Mouse (Mus musculus) adrenal gland, adult 8-10 months (tissue): ENCODE data around the gene Apaf1. TPM values are rescaled to one million over a fixed set of nuclear protein-coding genes. Genes with fewer than 3 reads are reported as not detected.

Source experiments
- DNase-seq: peaks from one replicate; pipeline ENCODE4 v3.0.0; 2022
- total RNA-seq, 4 experiments: library from RNA; stranded (reverse); gene quantifications; 2 replicates each; pipeline ENCODE4 v1.2.4; 2022

The Apaf1 gene
- total RNA-seq, 4 experiments from 2014 or later = 5.5 to 15.8 (median 9.4) TPM

DNA sequence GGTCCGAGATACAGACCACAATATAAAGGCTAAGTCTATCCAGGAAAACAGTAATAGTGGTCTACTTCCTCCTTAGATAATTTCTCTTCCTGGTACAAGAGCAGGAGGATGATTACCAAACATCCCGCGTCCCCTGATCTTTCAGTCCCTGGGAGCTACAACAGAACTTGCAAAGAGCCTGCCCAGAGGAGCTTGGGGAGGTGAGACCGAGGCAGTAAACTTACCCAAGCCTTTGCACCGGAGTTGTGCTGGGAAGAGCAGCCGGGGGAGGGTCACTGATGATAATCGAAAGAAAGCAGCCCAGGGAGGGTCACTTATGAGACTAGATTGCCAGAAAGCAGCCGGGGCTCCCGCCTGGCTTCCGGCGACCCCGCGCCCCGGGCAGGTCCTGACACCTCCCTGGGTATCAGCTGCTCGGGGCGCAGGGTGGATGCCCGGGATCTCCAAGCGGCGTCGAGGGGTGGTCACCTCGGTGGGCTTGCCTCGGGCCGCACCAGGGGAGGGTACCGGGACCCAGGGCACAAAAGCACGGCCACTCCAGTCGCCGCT, 537 bp downstream of the Apaf1 start:
- no peak for DNase-seq

DNA sequence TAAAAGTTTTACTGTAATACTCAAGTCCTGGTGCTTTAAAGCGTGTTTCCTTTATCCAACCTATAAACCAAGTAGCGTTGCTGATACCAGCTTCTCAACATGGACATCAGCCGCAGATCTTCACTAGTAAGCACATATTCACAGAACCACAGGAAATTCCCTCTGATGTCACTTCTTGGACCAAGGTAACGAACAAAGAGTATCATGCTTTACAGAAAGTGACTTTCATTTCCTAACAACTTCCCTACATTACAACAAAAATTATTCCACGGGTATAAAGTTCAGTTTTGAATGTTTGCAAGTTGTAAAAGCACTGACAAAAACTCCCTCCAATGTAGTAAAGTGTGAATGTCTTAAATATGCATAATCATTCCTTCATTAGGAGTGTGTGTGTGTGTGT, 2.0 kb downstream of the Apaf1 start:
- DNase-seq = no peak

DNA sequence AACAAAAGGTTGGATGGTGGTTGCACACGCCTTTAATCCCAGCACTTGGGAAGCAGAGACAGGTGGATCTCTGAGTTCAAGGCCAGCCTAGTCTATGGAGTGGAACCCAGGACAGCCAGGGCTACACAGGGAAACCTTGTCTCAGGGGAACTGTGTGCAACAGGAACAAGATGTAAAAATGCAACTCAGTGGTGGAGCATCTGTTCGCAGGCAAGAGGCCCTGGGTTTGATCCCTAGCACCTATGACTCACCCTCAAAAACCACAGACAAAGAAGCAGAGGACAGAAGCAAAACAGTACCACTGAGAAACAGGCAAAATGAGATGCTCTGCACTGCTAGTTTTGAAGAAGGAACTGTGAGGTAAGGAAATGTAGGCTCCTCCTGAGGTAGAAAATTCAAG, 5.9 kb downstream of the Apaf1 start:
- no peak for DNase-seq

DNA sequence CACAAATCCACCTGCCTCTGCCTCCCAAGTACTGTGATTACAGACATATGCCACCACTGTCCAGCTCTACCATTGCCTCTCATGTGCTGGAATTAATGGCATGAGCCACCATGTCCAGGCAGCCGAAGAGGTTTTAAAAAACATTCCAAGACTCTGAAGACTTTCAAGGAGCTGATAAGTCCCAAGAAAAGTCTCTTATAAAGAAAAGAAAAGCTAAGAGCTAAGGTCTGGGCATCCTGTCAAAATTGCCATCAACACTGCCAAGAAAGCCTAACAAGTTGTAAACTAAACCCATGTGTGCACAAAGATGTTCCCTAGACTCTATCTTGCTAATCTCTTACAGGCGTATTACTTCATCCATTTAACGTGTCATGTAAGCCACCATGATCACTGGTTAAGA, 9.2 kb downstream of the Apaf1 start:
- no peak for DNase-seq

DNA sequence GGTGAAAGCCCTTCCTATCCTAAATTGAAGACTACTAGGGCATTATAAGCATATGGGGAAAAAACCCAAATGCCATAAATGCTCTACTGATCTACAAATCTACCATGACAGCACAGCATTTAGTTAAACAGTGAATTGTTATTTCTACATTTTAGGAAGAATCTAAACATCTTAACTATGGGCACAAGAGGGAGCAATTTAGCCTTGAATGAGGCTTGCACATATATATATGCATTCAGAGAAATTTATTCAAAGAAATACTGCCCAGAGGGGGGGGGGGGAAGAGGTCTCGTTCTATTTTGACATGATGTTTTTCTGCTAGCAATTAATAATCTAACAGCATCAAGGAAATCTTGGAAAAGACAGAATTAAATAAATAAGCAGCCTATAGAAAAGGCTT, 10.8 kb downstream of the Apaf1 start:
- no peak for DNase-seq

DNA sequence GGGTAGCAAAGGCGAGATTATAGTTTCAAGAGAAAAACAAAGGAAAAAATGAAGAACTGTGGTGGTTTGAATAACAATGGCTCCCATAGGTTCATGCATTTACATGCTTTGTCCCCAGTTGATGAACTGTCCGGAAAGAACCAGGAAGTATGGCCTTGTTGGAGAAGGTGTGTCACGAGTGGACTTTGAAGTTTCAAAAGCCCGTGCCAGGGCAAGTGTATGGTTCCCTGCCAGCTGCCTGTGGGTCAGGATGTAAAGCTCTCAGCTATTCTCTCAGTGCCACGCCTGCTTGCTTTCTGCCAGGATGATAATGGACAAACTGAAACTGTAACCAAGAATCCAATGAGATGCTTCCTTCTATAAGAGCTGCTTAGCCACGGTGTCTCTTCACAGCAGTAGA, 20.2 kb downstream of the Apaf1 start:
- no peak for DNase-seq

DNA sequence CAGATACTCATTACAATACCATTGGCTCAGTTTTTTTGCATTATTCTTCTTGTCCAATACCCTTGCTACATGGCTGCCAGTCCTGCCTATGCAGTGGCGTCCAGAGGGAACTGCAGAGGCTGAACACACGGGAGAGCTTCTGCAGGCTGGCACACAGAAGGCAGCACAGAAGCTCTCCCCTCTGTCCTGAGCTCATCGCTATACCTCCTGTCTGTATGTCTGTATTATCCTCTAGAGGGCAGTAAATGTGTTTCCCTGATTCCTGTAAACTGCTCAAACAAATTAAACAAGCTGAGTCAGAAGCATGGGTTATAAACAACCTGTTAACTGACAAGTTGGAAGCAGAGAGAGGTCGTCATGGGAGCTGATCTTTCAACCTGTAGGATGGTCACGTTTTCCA, 21.8 kb downstream of the Apaf1 start:
- DNase-seq = no peak

DNA sequence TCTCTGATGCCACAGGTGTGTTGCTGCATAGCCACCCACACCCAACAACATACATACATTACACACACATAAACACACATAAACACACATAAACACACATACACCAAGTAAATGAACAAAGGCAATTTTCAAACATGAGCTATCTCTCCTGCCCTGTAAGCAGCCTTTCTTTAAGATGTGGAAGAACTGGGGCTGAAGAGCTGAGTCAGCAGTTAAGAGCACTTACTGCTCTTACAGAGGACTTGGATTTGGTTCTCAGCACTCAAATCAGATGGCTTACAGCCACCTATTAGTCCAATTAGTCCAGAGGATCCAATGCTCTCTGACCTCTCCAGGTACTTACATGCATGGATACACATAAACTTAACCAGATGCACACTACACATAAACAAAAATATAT, 29.8 kb downstream of the Apaf1 start:
- DNase-seq = no peak

DNA sequence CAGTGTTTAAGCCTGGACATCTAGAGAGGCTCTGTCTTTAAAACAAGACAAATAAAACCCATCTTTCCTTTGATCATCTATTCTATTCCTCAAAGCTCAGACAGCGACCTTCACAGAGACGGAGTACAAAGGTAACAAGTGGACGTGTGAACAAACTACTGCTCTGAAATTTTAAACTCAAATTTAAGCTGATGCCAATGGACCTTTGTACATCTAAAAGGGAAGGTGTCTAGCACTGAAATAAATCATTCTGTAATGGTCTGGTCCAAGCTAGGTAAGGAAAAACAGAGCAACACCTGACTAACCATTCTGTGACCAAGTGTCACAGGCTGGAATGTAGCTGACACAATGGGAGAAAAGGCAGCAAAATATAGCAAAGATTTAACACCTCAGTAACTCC, 31.4 kb downstream of the Apaf1 start:
- no peak for DNase-seq

DNA sequence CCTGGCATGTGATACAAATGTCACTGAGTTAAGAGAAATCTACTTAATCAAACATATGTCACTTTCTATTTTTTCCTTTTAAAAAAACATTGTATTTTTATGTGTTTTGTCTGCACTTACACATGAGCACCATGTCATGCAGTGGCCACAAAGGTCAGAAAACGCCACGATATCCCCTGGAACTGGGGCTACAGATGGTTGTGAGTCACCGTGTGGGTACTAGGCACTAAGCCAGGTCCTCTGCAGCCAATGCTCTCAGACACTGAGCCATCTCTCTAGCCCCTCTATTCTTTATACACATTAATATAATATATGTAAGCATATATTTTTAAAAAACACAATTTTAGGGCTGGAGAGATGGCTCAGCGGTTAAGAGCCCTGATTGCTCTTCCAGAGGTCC, 32.9 kb downstream of the Apaf1 start:
- no peak for DNase-seq

DNA sequence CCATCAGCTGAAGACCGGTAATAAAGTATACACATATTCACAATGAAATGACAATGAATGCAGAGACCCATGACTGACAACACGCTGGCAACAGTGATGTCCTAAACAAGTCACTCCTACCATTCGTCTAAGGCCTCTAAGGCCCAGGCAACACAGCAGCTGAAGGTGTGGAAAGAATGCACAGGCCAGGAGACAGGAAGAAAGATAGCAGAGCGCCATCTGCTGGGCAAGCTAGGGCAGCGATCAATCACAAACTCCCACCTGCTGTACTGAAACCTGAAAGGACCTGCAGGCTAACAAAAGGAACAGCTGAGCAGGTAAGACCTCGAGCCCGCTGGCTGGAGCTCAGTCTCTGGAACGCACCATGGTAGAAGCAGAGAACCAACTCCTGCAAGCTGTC, 48.6 kb downstream of the Apaf1 start:
- DNase-seq = peak; percentile 14

DNA sequence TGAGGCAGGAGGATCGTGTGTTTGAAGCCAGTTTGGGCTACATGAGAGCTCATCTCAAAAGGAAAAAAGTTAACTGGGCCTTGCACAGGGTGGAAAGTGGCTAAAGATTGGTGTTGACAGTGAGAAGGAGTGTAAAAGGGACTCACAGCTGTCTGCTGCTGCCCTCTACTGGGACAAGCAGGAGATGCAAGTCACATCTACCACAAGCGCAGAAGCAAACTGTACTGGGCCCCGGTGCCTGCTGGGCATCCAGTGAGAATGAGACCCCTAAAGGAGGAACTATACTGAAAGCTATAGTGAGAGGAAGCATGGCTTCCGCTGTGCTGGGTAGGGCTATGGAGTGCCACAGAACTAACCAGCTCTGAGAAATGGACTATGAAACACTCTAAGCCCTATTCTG, 50.2 kb downstream of the Apaf1 start:
- DNase-seq = peak; percentile 40

DNA sequence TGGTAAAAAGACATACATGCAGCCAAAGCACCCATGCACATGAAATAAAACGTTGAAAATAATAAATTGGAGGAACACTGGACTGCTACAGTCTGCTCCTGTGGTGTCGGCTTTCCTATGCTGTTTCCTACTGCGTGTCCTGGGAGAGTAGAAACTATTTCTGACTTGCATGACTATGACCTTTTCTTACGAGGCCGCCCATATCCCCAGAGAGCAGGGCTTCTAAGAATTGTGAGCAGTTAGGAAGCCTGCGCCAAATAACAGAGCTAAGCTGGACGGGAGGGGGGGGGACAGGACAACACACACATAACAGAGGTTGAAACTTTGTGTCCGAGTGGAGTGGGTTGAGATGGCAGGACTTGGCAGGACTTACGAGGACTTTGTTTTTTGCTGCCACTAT, 51.4 kb downstream of the Apaf1 start:
- DNase-seq = no peak

DNA sequence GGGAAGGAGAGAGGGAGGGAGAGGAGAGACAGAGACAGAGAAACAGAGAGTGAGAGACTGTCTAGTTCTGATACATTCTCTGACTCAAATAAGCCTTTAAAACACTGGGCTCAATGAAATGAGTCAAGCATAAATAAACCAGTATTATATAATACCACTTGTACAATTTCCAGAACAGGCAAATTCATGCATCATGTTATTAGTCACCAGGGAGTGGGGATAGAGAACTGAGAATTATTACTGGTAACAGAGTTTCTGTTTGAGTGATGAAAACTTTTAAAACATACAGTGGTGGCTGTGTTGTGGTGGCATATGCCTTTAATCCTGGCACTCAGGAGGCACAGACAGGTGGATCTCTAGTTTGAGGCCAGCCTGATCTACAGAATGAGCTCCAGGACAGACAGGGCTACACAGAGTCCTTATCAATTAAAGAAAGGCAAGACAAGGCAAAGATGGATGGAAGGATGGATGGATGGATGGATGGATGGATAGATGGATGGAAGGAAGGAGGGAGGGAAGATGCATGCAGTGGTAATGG, 53.5 kb downstream of the Apaf1 start:
- no peak for DNase-seq

DNA sequence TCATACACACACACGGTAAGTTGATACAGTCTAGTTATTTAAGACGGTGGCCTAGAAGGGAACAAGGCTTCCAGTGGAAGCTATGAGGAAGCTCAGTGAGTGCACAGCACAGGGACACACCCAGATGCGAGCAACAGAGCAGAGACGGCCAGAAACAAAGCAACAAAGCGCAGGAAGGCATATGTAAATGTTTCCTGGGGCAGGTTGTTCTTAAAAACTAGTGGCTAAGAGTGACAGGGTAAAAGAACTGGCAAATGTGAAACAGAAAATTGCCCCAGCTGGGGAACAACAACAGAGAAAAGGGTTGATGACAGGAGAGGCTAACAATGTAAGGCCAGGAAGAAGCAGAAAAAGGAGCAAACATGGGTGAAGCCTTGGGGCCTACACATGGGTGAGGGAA, 54.6 kb downstream of the Apaf1 start:
- no peak for DNase-seq

DNA sequence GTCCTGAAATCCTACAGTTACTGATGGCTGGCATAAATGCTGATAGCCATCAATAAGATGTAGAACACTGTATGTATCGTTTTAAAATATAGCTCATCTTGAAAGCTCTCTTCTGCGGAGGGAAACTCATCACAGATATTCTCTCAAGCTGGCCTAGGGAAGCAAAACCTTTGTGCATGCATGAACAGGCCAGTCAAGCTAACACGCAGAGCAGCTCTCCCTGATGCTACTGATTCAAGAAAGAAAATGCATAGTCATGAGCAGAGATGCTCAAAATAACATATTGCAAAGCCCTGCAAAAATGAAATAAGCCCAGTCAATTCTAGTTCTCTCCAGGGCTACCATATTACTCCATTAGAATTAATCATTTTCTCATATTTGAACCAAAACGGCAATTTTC, 55.1 kb downstream of the Apaf1 start:
- DNase-seq = no peak

DNA sequence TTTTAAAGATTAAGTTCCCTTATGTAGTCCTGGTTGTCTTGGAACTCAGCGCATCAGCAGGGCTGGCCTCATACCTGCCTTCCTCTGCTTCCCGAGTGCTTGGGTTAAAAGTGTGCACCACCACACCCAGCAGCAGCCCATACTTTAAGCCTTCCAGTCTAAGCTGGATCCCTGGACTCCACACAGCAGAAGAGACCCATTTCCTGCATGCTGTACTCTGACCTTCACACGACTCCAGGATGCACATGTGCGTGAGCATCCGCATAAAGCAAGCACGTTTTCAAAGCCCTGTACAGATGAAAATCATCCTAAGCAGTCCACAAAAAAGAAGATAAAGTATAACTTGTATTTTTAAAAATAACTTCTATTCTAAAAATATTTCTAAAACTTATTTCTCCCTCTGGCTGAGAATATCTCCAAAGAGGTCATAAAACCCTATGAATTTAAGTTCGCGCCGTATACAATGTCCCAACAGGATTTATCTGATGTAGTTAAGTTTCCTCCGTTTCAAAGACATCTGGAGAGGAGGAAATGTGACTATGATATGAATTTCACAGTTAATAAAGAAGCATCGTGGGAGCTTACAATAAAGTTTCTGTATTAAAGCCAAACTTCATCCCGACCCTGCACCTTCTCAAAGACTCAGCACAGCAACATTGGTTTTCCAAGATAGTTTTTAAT, 76.6 kb downstream of the Apaf1 start:
- DNase-seq = no peak

DNA sequence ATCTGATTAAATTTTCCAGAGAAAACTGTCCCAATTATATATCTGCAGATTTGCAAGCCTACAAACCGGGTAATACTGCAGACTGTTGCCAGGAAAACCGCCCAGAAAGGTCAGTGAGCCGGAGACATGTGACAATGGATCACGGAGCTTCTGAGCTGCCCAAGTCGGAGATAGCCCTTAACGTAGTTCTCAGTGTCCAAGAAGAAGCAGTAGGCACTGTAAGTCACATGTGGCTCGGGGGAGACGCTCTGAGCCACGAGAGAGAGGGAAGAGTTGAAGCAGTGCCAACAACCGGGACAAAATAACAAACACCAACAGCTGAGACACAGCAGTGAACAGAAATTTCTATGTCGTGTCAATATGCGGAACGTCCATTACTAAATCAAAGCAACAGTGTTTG, 81.1 kb downstream of the Apaf1 start:
- peak; percentile 2 for DNase-seq

DNA sequence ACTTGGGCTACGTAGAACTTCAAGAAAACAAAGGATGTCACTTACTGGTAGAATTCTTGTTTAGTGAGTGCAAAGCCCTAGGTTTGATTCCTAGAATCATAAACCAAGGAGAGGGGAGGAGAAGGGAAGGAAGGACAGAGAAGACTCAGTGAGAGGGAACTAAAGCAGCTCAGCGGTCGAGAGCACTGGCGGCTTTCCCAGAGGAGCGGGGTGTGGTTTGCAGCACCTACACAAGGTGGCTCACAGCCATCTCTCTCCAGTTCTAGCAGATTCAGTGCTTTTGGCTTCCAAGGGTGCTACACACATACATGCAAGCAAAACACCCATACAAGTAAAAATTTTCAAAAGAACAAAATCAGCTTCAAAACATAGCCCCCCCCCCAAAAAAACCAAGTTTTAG, 82.7 kb downstream of the Apaf1 start:
- no peak for DNase-seq

DNA sequence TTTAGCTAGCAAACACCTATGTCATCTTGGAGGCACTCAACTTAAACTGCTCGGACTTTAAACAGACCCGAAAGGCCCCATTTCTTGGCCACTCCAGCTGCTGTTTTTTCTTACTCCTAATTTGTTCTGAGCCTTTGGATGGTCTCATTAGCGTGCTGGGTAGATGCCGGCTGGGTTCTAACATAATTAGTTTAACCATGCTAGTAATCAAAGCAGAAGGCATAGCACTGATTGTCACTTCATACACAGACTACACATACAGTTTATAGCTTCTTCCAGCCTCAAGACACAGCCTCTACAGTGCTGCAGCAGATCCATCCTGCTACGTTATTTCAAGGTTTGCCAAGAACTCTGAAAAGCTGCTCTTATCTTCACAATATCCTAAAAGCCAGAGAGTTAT, 88.7 kb downstream of the Apaf1 start:
- no peak for DNase-seq

DNA sequence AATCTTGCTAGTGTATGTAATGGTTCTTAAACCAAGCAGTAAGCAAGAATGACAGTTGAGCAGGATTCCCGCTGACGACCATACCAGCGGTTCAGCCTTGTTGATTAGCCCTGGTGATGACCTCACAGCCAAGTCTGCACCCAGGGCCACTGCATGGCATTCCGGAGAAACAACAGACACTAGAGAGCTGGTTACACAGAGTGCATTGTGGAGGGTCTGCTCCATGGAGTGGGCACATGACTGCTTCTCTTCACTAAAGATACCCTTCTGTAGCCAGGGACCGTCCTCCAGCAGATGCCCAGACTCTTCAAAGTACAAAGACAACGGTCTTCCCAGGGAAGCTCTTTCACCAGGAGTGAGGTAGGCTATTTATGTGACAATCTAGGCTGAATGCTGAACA, 90.3 kb downstream of the Apaf1 start:
- DNase-seq = no peak

DNA sequence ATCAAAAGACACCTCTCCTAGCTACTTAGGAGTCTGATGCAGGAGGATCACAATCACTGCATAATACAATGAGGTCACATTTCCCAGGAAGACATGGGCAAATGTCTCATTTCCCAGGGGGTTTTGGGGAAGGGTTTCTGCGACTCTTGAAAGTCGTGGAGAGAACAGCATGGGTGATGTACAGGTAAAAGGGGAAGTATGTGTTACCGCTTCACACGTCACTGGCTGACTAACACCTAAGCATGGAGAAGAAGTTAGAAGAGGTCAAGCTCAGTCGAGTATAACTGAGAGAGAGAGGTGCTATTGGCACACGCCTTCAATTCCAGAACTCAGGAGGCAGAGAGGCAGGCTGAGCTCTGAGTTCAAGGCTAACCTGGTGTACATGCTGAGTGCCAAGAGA, 92.2 kb downstream of the Apaf1 start:
- DNase-seq = no peak

DNA sequence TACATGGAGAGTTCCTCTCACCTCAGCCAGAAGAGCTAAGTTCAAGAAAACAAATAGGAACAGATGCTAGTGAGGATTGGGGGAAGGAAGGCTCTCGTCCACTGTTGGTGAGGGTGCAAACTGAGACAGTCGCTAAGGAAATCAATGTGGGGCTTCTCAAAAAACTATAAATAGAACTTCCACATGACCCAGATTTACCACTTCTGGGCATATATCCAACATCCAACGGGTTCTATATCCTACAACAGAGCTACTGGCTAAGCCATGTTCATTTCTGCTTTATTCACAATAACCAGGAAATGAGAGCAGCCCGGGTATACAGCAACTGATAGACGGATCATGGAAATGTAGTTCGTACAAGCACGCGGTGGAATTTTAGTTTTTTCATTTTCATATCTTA, 99.5 kb downstream of the Apaf1 start:
- DNase-seq = no peak

DNA sequence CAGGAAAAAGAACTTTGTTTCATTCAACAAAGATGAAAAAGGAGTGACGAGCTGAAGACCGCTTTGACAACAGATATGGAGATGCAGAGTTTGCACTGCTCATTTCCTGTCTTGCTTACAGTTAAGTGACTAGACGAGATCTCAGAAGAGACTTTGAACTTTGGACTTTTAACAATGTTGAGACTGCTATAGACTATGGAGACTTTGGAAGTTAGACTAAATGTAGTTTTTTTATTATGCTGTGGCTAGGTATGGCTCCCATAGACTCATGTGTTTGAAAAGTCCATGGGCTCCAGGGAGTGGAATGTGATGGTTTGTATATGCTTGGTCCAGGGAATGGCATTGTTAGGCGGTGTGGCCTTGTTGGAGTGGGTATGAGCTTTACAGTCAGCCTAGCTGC, 100.8 kb downstream of the Apaf1 start:
- DNase-seq = no peak

DNA sequence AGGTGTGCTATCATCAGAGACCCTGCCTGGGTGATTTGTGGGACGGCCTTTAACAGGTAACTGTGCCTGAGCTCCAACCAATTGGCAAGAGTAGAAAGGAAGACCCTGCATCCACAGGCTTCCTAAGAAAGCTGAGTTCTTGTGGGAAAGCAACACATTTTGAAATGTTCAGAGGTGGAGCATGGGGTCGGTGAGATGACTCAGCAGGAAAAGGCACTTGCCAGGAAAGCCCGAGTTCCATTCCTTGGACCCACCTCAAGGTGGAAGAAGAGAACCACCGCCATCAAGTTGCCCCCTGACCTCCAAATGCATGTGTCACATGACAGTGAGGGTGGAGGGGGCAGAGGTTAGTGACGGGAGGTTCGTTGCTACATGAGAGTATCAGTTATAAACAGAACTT, 108.1 kb downstream of the Apaf1 start:
- no peak for DNase-seq
